Mouse (Mus musculus): ENCODE results near the gene Thy1.

Thy1 gene

DNA sequence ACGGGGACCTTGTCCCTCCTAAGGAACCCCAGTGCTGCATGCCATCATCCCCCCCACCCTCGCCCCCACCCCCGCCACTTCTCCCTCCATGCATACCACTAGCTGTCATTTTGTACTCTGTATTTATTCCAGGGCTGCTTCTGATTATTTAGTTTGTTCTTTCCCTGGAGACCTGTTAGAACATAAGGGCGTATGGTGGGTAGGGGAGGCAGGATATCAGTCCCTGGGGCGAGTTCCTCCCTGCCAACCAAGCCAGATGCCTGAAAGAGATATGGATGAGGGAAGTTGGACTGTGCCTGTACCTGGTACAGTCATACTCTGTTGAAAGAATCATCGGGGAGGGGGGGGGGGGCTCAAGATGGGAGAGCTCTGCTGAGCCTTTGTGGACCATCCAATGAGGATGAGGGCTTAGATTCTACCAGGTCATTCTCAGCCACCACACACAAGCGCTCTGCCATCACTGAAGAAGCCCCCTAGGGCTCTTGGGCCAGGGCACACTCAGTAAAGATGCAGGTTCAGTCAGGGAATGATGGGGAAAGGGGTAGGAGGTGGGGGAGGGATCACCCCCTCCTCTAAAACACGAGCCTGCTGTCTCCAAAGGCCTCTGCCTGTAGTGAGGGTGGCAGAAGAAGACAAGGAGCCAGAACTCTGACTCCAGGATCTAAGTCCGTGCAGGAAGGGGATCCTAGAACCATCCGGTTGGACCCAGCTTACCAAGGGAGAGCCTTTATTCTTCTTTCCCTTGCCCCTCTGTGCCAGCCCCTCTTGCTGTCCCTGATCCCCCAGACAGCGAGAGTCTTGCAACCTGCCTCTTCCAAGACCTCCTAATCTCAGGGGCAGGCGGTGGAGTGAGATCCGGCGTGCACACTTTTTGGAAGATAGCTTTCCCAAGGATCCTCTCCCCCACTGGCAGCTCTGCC, 4.6 kb downstream of the Thy1 start:
- POLR2A ChIA-PET, result interaction anchor here in 3 of 4 experiments (0.5 to 1.4 kb wide), 7 partner anchors 10 to 162 kb away, joined by 3 to 5 read pairs (median 3); partner anchors contain the start of gene Usp2 (in 1 of the 3)

DNA sequence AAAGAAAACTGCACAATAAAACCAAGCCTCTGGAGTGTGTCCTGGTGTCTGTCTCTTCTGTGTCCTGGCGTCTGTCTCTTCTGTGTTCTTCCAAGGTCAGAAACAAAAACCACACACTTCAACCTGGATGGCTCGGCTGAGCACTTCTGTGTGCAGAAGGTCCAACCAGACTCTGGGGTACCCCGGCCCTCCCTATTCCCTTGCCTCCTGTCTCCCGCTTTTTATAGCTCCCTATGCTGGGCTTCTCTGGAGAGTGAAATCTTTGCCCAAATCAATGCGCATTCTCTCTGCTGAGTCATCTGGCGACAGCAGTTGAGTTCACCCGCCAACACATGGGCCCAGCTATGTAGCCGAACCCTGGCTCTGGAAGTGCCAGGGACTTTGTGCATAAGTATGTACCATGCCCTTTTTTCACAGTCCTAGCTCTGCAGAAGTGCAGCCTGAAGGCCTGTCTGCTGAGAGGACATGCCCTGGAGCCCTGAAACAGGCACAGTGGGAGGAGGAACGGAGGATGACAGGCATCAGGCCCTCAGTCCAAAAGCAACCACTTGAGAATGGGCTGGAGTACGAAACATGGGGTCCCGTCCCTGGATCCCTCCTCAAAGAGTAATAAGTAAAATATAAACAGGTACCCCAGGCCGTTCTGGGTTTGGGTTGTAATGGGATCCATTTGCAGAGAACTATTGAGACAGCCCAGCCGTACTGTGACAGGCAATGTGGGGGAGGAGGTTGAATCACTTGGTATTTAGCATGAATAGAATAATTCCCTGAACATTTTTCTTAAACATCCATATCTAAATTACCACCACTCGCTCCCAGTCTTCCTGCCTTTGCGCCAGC, 5.6 kb downstream of the Thy1 start:
- ChIA-PET CTCF (interaction anchor here in 2 of 4 experiments (0.9 to 1.1 kb wide), 2 partner anchors 64 to 65 kb away, joined by 3 to 4 read pairs; no protein-coding TSS in a partner anchor), POLR2A (interaction anchor here in 1 of 4 experiments (0.6 to 1.3 kb wide), 3 partner anchors 15 to 295 kb away, joined by 3 to 6 read pairs (median 3); partner anchors contain the start of gene Hmbs)

More for the DNA sequence above, 4.6 kb downstream of the Thy1 start:
- CTCF ChIA-PET, result interaction anchor here in 3 of 4 experiments (0.7 to 1.1 kb wide), 5 partner anchors 26 to 468 kb away, joined by 3 to 7 read pairs (median 4); no protein-coding TSS in a partner anchor

DNA sequence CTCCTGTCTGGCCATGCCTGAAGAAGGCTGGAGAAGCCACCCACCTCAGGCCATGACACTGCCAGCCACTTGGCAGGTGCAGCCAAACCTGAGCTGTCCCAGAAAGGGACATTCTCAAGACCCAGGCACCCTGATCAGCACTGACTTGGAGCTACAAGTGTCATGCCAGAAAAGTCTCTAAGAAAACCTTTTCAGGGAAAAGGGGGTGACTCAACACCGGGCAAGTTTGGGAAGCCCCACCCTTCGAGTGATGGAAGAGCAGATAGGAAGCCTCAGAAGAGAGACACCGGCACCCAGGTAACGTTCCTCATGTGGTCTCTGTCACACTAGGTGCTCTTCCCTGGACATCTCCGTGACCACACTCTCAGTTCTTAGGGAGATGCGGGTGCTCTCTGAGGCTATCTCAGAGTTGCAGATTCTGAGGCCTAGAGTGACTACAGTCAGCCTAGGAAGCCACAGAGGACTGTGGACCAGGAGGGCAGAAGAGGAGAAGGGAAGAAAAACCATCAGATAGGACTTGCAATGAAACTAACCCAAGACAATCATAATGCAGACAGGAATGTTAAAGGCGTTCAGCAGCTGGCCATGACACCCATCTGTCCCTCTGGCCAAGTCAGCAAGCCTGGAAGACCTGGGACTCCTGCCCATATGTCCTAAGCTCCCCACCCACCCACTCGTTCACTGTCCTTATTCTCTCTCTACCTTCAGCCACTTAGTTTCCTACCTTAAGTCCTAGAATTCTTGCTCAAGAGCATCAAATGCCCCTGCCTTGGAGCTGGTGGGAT, 6.4 kb downstream of the Thy1 start:
- ChIA-PET CTCF (interaction anchor here in 2 of 4 experiments (0.6 to 3.1 kb wide), 5 partner anchors 25 to 65 kb away, joined by 3 to 13 read pairs (median 3); no protein-coding TSS in a partner anchor), POLR2A (interaction anchor here in 3 of 4 experiments (0.6 to 1.2 kb wide), 6 partner anchors 35 to 295 kb away, joined by 3 to 6 read pairs (median 4); partner anchors contain the start of gene Hmbs (in 1 of the 3))

DNA sequence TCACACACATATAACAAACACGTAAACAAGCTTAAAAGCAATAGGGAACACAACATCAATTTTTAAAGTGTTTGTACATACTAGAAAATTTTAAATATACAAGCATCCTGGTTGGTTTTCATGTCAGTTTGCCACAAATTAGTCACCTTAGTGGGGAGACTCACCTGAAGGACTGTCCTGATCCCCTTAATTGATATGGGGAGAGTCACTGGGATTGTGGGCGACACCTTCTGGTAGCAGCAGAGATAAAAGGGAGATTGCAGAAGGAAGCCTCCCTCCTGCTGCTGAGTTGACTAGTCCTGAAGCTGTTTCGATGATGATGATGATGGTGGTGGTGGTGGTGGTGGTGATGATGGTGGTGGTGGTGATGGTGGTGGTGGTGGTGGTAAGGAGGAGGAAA, 9.7 kb downstream of the Thy1 start:
- CTCF ChIA-PET, result interaction anchor here (0.5 to 3.1 kb wide), 10 partner anchors 30 to 308 kb away, joined by 3 to 13 read pairs (median 4); no protein-coding TSS in a partner anchor

DNA sequence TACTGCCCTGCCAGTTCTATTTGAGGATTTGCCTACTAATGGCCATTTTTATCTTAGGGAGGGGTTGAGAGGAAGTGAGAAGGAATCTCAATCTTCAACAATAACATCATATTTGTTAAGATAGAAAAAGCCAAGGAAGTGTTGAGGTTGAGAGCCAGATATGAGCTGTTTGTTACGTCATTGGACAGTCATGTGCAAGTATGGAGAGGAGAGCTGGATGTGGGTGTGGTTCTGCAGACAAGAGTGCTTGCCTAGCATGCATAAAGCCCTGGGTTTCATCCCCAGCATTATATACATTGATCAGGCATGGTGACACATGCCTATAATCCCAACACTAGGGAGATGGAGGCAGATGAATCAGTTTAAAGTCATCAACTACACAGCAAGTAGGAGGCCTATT, 10.8 kb downstream of the Thy1 start:
- ChIA-PET POLR2A (interaction anchor here in 2 of 4 experiments (0.7 to 2.2 kb wide), 3 partner anchors 64 to 740 kb away, joined by 3 to 6 read pairs (median 4); no protein-coding TSS in a partner anchor), CTCF (interaction anchor here in 2 of 4 experiments (0.7 to 1.9 kb wide), 6 partner anchors 12 to 72 kb away, joined by 3 to 7 read pairs (median 4); no protein-coding TSS in a partner anchor)

More for the DNA sequence above, 9.7 kb downstream of the Thy1 start:
- POLR2A ChIA-PET, result interaction anchor here in 2 of 4 experiments (0.6 to 1.3 kb wide), 2 partner anchors 9 to 16 kb away, joined by 3 to 7 read pairs; partner anchors contain the start of gene Thy1 (in 1 of the 2)

DNA sequence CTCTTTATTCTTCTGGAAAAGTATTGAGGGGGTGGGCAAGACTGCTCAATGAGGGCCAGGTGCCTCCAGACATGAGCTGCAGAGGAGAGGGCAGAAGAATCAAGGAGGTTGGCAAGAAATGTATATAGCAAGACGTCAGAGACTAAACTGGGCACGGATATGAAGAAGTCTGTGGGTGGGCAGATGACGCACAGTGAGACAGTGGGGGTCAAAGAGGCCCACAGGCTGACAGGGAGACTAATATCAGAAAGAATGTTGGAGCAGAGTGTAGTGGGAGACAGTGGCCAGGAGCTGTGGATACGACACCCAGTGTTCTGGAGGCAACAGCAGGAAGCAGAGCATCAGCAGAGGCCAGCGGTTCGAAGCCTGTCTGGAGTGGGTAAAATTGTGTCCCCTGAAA, 15.4 kb downstream of the Thy1 start:
- CTCF ChIA-PET, result interaction anchor here in 1 of 4 experiments (2.7 kb wide), 1 partner anchor 74 kb away, joined by 7 read pairs; no protein-coding TSS in a partner anchor

DNA sequence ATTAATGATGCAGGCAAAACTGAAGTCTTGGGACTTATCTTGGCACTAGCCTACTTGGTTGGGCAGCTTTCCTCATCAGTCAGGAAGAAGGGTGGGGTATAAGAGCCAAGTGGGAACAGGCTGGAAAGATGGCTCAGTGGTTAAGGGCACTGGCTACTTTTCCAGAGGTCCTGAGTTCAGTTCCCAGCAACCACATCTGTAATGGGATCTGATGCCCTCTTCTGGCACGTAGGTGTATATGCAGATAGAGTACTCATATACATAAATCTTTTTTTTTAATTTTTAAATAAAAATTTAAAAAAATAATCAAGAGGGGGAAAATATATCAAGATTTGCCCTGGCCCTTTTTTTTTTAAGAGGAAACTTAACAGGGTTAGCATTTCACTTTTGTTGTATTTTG, 22.0 kb downstream of the Thy1 start:
- POLR2A ChIA-PET, result interaction anchor here in 2 of 4 experiments (1.5 to 3.2 kb wide), 5 partner anchors 10 to 80 kb away, joined by 3 to 12 read pairs (median 6); no protein-coding TSS in a partner anchor
- CTCF ChIA-PET, result interaction anchor here (0.6 to 4.7 kb wide), 20 partner anchors 9 to 335 kb away, joined by 3 to 35 read pairs (median 5); no protein-coding TSS in a partner anchor

More for the DNA sequence above, 15.4 kb downstream of the Thy1 start:
- POLR2A ChIA-PET, result interaction anchor here in 1 of 4 experiments (1.4 kb wide), 1 partner anchor 11 kb away, joined by 3 read pairs; no protein-coding TSS in a partner anchor

DNA sequence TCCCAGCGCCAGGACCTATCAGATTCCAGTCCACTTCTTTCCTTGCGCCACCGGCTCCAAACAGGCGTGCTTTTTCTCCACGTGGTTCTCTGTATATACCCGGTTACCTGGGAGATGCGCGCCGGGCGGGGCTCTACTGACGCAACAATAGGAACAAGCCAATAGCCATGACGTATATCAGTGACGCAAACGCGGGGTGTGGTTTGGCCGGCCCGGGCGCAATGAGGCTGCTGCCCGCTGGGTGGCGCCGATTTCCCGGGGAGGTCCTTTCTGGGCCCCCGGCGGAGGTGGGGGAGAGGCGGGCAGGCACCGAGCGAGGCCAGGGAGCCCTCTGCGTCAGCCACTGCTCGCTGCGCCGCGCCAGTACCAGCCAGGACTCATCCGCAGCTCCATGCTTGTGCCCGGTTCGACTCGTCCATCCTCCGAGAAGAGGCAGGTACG, 23.6 kb downstream of the Thy1 start, which contains the start of gene Usp2:
TSS of gene Usp2 (plus strand) at position 237 of the 441 bp plus-strand sequence.
- ChIA-PET CTCF (interaction anchor here (0.6 to 4.7 kb wide), 33 partner anchors 9 to 898 kb away, joined by 3 to 35 read pairs (median 4); partner anchors contain the start of genes Nlrx1 (in 1 of the 4) and Ube4a (in 1 of the 4)), POLR2A (interaction anchor here in 3 of 4 experiments (0.6 to 3.2 kb wide), 20 partner anchors 10 to 343 kb away, joined by 3 to 12 read pairs (median 4); partner anchors contain the start of genes C2cd2l (in 1 of the 3), H2afx (in 1 of the 3) and Hyou1 (in 1 of the 3))

DNA sequence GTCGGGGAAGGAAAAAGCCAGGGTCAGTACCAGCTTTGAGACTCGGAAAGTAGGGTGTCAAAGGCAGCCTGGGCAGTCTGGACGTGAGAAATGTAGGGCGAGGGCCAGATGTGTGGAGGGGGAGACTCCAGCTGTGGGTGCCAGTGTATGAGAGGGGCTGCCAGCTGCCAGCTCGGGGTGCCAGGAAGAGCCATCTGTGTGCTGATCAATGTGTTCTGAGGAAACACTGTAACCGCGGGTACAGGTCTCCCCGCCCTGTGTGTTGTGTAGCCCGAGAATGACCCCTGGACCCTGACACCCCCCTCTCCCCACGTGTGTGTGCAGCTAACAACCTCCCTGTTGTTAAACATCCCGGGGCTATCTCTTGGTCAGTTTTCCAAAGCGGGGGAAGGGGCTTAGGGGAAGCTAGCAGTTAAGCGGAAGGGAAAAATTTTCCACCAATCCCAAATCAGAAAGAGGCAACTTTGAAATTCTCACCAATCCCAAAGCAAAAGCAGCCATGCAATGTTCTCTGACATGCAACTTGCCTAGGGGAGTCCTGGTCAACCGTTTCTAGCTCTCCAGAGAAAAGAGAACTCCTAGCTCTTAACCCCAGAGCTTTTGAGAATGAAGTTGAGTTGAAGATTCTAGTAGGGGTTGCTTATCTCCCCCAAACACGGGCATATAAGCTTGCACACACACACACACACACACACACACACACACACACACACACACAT, 24.2 kb downstream of the Thy1 start:
- POLR2A ChIA-PET, result interaction anchor here (0.6 to 3.2 kb wide), 23 partner anchors 9 to 512 kb away, joined by 3 to 12 read pairs (median 3); partner anchors contain the start of genes H2afx (in 2 of the 4), C2cd2l (in 1 of the 4) and Hyou1 (in 1 of the 4)
- CTCF ChIA-PET, result interaction anchor here (0.6 to 4.7 kb wide), 36 partner anchors 9 to 898 kb away, joined by 3 to 35 read pairs (median 4); partner anchors contain the start of genes Nlrx1 (in 1 of the 4) and Ube4a (in 1 of the 4)

DNA sequence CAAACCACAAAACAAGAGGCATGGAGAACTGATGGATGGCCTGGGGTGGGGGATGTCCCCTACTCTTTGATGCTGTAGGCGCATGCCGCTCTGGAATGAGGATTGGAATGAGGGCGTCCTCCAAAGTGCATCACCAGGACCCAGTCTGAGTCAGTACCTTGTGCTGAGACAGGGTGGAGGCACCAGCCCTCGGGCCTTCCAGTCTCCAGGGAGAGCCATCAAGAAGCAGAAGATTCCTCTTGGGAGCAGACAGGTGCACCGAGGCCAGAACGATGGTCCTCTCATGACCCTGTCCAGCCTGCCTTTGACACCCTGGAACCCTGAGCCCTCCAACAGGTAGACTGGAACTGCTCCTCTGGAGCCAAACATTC, 24.8 kb downstream of the Thy1 start:
- ChIA-PET POLR2A (interaction anchor here in 3 of 4 experiments (0.7 to 3.2 kb wide), 14 partner anchors 9 to 511 kb away, joined by 3 to 12 read pairs (median 4); partner anchors contain the start of genes H2afx (in 2 of the 3) and Hyou1 (in 1 of the 3)), CTCF (interaction anchor here (0.6 to 4.7 kb wide), 19 partner anchors 9 to 311 kb away, joined by 3 to 35 read pairs (median 4); partner anchors contain the start of gene Nlrx1 (in 1 of the 4))

DNA sequence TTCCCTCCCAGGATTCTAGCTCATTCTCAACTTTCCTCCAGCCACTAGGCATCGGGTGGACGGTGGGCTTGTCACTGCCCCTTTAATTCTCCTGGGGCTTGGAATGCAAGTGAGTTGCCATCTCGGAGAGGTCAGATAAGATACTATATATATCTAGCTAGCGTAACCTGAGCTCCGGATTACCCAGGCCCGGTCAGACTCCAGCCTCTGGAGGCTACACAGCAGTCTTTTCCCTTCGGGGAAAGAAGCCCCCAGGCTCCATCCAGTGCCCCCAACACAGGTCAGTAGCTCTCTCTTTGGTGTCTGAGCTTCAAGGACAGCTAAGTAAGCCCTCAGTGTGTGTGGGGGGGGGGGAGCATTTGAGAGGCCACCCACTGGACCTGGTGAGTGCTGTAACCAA, 26.1 kb downstream of the Thy1 start:
- ChIA-PET CTCF (interaction anchor here in 3 of 4 experiments (0.6 to 2.8 kb wide), 7 partner anchors 8 to 258 kb away, joined by 3 to 12 read pairs (median 4); no protein-coding TSS in a partner anchor), POLR2A (interaction anchor here in 1 of 4 experiments (0.9 to 1.1 kb wide), 3 partner anchors 237 to 310 kb away, joined by 3 to 4 read pairs (median 3); partner anchors contain the start of genes Hinfp and Hmbs)

DNA sequence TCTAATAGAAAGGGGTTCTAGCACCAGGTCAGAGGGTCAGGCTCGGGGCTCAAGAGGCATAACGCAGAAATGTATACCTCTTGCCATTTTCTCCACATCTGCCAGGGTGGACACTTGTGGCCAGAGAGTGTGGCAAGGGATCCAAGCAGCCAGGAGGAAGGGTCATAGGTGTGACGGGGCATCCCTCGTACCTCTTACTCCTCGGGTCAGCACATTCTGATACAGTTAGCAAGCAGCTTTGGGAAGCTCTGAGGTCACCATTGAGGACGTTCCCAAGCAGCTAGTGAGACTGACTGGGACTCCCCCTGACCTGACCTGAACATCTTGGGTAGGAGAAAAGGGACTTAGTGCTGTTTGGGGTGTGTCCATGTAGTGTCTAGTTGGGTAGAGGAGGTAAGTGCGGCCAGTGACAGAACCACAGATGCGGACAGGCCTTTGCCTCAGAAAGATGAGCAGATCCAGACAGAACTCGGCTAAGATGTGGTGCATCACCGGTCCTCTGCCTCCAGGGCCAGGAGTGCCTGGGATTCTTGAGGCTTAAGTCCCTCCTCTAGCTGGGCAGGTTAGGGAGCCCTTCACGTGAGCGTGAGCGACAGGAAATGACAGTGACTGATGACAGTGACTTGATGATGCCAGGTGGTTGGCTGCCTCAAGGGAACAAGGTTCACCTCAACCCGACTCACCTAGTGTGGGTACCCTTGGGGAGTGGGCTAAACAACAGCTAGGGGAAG, 27.1 kb downstream of the Thy1 start:
- CTCF ChIA-PET, result interaction anchor here in 3 of 4 experiments (0.5 to 2.8 kb wide), 8 partner anchors 24 to 291 kb away, joined by 3 to 12 read pairs (median 5); partner anchors contain the start of gene Vps11 (in 1 of the 3)

DNA sequence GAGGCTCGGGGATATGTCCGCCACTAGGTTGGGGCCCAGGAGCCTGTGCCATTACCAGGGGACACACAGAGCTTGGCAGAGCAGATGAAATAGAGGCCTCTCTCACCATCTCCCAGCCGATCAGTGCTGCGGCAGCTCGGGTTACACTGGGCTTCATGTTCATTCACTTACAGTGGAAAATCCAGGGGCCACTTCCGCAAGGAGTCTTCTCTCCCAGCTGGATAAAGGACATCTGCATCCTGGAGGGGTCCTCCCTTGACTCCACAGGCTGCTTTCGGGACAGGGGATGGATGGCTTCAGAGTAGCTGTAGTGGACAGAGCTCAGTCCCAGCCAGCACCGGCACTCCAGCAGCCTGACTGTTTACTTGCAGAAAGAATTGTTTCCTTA, 27.7 kb downstream of the Thy1 start:
- CTCF ChIA-PET, result interaction anchor here in 3 of 4 experiments (0.5 to 2.8 kb wide), 9 partner anchors 23 to 291 kb away, joined by 3 to 12 read pairs (median 5); partner anchors contain the start of gene Vps11 (in 1 of the 3)
- POLR2A ChIA-PET, result interaction anchor here in 1 of 4 experiments (1.2 kb wide), 1 partner anchor 26 kb away, joined by 3 read pairs; no protein-coding TSS in a partner anchor

More for the DNA sequence above, 27.1 kb downstream of the Thy1 start:
- POLR2A ChIA-PET, result interaction anchor here in 1 of 4 experiments (1.2 kb wide), 1 partner anchor 26 kb away, joined by 3 read pairs; no protein-coding TSS in a partner anchor

DNA sequence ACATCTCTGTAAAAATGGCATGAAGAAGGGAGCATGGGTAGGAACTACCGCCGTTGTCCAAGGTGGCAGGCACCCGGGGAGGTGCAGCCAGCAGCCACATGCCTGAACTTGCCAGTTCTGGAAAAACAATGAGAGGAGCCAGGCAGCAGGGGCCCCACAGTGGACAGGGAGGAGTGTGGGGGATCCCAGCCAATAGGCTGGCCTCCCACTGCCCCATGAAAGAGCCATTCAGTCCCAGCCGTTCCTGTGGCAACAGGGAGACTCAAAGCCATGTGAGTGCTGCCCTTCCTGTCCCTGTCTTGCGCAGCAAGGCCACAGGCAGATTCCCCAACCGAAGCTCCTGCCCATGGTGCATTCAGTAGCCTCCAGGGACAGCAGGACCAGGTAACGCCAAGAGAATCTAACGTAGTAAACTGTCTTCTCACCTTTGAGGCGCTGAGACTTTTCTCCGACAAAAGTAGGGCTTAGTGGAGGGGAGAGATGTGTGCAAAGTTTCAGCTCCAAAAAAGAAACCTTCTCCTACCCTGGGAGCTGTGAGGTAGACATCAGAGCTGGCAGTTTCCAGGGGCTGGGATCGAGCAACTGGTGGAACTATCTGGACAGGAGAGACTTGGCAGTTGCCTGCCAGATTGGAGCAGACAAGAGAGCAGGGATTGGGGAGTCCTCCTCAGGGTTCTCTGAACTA, 28.9 kb downstream of the Thy1 start:
- POLR2A ChIA-PET, result interaction anchor here in 2 of 4 experiments (0.7 to 1.4 kb wide), 6 partner anchors 12 to 262 kb away, joined by 3 to 5 read pairs (median 4); partner anchors contain the start of gene H2afx (in 1 of the 2)
- CTCF ChIA-PET, result interaction anchor here (0.6 to 4.0 kb wide), 16 partner anchors 9 to 87 kb away, joined by 3 to 20 read pairs (median 4); no protein-coding TSS in a partner anchor

Data from embryonic stem cell, embryonic (primary cell).